Mouse (Mus musculus) heart, adult 2 months (tissue): ENCODE data around the gene Gm11168.
"Not testable (repeated sequence)": the region's sequence is repeated elsewhere in the genome, so short reads cannot be mapped to it uniquely, and the experiment has no call there.

ENCODE experiments used
- CTCF ChIP-seq: fragments of 200-600 bp; IDR thresholded peaks from 2 replicates; pipeline ENCODE4 v1.8.1; 2022; ENCODE audit warnings: antibody characterized with exemption, mild to moderate bottlenecking, moderate library complexity
- POLR2A ChIP-seq: fragments of 200-500 bp; IDR thresholded peaks from 2 replicates; pipeline ENCODE4 v1.6.1; 2011; ENCODE audit warnings: mild to moderate bottlenecking, low read depth, low read length, control low read depth; ENCODE audit not compliant: insufficient read depth

- TF ChIP-seq CTCF, POLR2A: not testable (repeated sequence)
Measured at GRCm38 (mm10) chr9:3000445-3000972, 2.6 kb upstream of the Gm11168 start, which contains the start of gene Gm10722.
